Mouse (Mus musculus) olfactory bulb, adult 2 months (tissue): ENCODE results near the gene Rragc. TPM values are rescaled to one million over a fixed set of nuclear protein-coding genes. Genes with fewer than 3 reads are reported as not detected.
"Not testable (repeated sequence)": the region's sequence is repeated elsewhere in the genome, so short reads cannot be mapped to it uniquely, and the experiment has no call there.

ENCODE experiments used
- H3K27ac ChIP-seq: fragments of 200-500 bp; 2 replicates; pipeline ENCODE4 v1.5.1; 2012; ENCODE audit warnings: low read depth, low read length; ENCODE audit not compliant: insufficient read depth
- H3K4me1 ChIP-seq: fragments of 200-500 bp; 2 replicates; pipeline ENCODE4 v1.6.1; 2012; ENCODE audit warnings: low read length; ENCODE audit not compliant: control insufficient read depth, insufficient read depth
- H3K4me3 ChIP-seq: fragments of 200-500 bp; 2 replicates; pipeline ENCODE4 v1.5.1; 2012; ENCODE audit warnings: mild to moderate bottlenecking, low read depth, low read length, moderate library complexity; ENCODE audit not compliant: insufficient read depth
- CTCF ChIP-seq: fragments of 200-500 bp; IDR thresholded peaks from 2 replicates; pipeline ENCODE4 v1.5.1; 2012; ENCODE audit warnings: low read depth, mild to moderate bottlenecking, low read length, moderate library complexity; ENCODE audit not compliant: insufficient read depth
- POLR2A ChIP-seq: fragments of 200-500 bp; IDR thresholded peaks from 2 replicates; pipeline ENCODE4 v1.6.1; 2012; ENCODE audit warnings: mild to moderate bottlenecking, low read depth, low read length, moderate library complexity; ENCODE audit not compliant: insufficient read depth
- WGBS: fragments of 180-500 bp; shearing (Covaris S2); methylation state at CpG from one replicate; pipeline ENCODE4 v1.1.7; 2018; 5-methylcytosine and 5-hydroxymethylcytosine counted together
- polyA plus RNA-seq: library from polyadenylated mRNA; stranded (reverse); fragments of >200 nt; gene quantifications from 2 replicates; pipeline ENCODE4 v1.2.4, GENCODE M21; 2012; ENCODE audit warnings: low replicate concordance; ENCODE audit not compliant: missing spikeins, insufficient read depth, insufficient read length

Gene Rragc
- polyA plus RNA-seq, 1 experiment: 118 TPM

DNA sequence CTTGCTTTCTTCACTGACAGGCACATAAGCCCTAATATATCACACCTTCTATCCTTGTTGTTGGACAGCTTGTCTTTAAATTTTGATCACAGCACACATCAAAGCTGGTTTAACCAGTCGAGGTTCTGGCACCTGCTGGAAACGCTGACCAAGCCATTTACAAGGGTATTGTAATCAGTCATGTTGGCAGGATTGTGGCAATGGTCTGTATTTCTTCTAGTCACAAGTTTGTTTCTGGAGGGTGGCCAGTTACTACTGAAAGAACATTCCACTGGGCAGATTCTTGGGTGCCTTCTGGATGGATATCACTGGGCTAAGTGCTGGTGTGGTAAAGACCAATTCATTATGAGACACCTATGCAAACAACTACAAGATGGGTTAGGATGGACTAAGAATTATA, 4.8 kb upstream of the Rragc start:
- Histone ChIP-seq H3K27ac (no peak overlapping the region), H3K4me3 (no peak overlapping the region), H3K4me1 (no peaks in the 10 kb centered on the region)
- 53% methylated on average over 2 of the region's 2 CpGs for WGBS
- TF ChIP-seq POLR2A (no peak), CTCF (no peak)

DNA sequence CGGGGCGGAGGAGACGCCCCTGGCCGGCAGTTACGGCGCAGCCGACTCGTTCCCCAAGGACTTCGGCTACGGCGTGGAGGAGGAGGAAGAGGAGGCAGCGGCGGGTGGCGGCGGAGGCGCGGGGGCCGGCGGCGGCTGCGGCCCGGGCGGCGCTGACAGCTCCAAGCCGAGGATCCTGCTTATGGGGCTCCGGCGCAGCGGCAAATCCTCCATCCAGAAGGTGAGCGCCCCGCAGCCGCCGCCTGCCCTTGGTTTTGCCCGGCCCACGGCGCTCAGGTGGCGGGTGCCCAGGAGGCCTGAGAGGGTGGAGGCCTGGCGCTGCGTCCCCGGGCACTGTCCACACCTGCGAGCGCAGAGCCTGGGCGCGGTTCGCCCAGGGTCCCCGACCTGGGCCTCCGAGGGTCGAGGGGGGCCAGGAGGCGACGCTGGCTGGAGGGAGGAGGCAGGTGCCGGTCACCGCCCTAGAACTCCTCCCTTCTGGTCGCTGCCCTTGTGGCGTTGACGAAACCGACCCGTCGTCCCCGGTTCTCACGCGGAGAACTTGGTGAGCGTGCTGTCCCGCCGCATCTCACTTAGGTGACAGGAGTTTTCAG, 398 bp downstream of the Rragc start, which contains the start of gene 4930535I16Rik:
4930535I16Rik (minus strand) TSS at position 475 of the 593 bp plus-strand sequence.
- WGBS: under 1% methylated on average over 63 of the region's 63 CpGs
- H3K4me3 ChIP-seq: peak within 1 kb of the TSS; percentile 91
- no peak for TF ChIP-seq POLR2A
- no peak for TF ChIP-seq CTCF
- H3K27ac ChIP-seq: peak within 1 kb of the TSS; percentile 79; the same call in 1 of the 2 replicates
- H3K4me1 ChIP-seq: peaks cover 2% of the 10 kb centered on the region; the same call in 1 of the 2 replicates

DNA sequence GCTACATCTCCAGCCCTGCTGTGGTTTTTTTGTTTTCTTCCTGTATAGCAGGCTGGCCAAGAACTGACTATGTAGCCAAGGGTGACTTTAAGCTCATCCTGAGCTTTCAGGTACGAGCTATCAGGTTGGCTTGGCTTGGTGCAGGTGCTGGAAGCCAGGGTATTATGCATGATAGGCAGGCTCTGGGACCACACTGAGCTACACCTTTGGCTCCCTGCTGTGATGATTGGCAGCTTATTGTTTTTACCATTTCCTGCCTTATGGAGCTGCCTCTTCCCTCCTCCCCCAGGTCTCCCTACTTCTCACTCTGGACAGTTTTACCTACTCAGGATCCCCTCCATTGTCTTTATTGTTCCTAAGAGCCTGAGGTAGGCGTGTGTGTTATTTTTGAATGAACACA, 1.6 kb downstream of the Rragc start:
- no peak for TF ChIP-seq POLR2A
- TF ChIP-seq CTCF: no peak
- Histone ChIP-seq H3K27ac (no peak overlapping the region), H3K4me3 (no peak overlapping the region), H3K4me1 (peaks cover 2% of the 10 kb centered on the region; the same call in 1 of the 2 replicates)
- WGBS: 64% methylated on average over 2 of the region's 2 CpGs

DNA sequence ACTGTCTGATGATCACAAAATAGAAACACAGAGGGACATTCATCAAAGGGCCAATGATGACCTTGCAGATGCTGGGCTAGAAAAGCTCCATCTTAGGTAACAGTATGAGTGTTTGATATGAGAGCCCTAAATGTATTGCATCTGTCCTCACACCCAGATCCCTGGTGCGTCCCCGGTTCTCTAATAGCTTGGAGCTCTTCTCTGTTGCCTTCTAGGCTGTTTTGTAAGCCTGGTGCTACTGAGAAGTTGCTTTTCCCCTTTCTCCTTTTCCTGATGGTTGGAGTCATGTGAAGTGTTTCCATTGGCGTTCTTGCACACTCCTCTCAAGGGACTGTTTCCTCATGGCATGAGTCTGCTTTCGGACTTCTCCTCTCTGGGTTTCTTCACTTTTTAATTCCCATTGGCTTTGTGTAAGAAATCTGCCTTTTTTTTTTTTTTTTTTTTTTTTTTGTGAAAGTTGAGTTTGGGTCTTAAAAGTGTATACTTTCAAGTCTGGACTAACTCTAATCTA, 3.9 kb downstream of the Rragc start:
- no peak overlapping the region for H3K27ac ChIP-seq
- TF ChIP-seq CTCF (no peak), POLR2A (no peak)
- H3K4me3 ChIP-seq: no peak overlapping the region
- H3K4me1 ChIP-seq: peaks cover 2% of the 10 kb centered on the region; the same call in 1 of the 2 replicates
- WGBS: 97% methylated on average over 4 of the region's 4 CpGs

DNA sequence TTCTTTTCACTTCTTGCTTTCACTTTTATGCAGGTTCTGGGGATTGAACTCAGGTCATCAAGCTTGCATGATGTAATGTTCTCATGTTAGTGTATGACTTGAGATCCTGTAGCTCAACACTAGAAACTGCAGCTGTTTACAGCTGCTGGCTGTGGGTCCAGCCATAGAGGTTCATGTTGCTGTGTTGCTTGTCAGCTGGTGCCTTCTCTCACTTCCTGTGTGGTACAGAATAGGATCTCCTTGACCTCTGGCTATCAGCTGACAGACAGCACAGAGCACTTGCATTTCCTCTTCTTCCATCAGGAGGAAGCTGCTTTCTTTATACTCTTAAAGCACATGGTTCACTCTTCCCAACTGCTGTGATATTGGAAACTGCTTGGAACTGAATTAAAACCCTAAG, 10.7 kb downstream of the Rragc start:
- no peak for TF ChIP-seq POLR2A
- no peak overlapping the region for H3K4me3 ChIP-seq

DNA sequence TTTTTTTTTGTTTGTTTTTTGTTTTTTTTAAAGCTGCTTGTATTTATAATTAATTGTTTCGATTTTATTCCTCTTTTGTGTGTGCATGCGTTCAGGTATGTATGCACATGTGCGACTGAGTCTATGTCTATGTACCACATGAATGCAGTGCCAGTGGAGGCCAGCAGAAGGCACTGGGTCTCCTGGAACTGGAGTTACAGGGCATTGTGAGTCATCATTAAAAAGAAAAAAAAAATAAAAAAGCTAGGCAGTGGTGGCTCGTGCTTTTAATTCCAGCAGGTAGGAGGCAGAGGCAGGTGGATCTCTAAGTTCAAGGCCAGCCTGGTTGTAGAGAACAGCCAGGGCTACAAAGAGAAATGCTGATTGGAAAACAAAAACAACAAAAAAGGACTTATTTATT, 12.7 kb downstream of the Rragc start:
- H3K27ac ChIP-seq: no peak overlapping the region
- WGBS: 81% methylated on average over 4 of the region's 4 CpGs
- no peaks in the 10 kb centered on the region for H3K4me1 ChIP-seq
- H3K4me3 ChIP-seq: no peak overlapping the region
- no peak for TF ChIP-seq CTCF
- TF ChIP-seq POLR2A: no peak

More for the DNA sequence above, 10.7 kb downstream of the Rragc start:
- H3K4me1 ChIP-seq: no peaks in the 10 kb centered on the region
- no peak overlapping the region for H3K27ac ChIP-seq

DNA sequence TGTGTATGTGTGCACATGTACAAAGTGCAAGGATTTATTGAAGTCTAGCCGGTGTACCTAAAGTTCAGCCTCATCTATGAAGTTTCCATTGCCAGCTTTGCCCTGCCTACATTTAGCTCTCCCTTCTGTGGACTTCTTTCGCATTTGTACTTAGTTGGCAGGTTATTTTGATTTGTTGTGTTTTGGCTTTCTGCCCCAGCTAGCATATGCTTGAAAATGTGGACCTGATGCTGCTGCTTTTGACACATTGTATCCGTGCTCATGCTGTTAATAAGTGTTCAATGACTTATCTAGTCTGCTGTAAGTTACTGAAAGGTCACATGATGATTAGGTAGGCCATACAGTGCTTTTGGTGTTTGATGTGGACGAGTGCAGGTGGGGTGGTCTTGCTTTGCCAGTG, 17.1 kb downstream of the Rragc start:
- no peak for TF ChIP-seq POLR2A
- TF ChIP-seq CTCF: no peak
- 81% methylated on average over 4 of the region's 4 CpGs for WGBS
- Histone ChIP-seq H3K27ac (no peak overlapping the region), H3K4me1 (no peaks in the 10 kb centered on the region), H3K4me3 (no peak overlapping the region)

DNA sequence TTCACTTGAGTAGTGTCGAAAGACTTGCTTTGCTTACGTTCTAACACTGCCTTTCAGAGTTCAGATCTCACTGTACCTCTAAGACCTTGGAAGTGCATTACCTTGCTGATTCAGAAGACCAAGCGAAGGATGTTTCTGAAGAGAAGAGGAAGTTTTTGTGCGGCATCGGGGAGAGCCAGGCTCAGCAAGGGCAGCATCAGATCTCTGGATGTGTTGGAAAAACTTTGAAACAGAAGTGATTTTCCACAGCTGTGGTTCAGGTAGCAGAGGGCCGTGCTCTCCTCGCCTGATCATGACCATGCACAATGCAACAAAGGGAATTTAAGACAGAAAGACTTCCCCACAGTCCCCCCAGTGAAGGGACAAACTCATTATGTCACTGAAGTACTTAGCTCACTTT, 18.8 kb downstream of the Rragc start:
- 90% methylated on average over 7 of the region's 7 CpGs for WGBS
- no peak for TF ChIP-seq CTCF
- no peak for TF ChIP-seq POLR2A

DNA sequence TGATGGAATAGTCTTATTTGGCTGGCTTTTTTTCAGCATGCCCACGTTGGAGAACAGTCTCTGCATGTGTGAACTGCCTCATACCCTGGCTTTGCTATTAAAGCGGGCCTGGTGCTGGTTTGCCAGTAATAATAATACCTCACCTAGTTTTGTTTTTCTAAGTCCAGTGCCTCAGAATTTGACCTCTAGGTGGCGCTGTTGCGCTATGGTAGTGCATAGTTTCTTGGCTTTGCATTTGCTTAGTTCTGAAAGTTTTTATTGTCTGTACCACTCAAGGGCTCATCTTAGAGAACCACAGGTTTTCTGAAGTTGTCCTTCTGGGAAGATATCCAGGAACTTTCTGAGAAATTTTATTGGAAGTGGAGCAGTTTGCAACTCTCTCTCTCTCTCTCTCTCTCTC, 22.6 kb downstream of the Rragc start:
- no peak overlapping the region for H3K27ac ChIP-seq
- no peaks in the 10 kb centered on the region for H3K4me1 ChIP-seq
- TF ChIP-seq CTCF: no peak
- no peak for TF ChIP-seq POLR2A
- H3K4me3 ChIP-seq: no peak overlapping the region
- WGBS: 4% methylated on average over 4 of the region's 4 CpGs

More for the DNA sequence above, 18.8 kb downstream of the Rragc start:
- Histone ChIP-seq H3K4me1 (no peaks in the 10 kb centered on the region), H3K27ac (no peak overlapping the region), H3K4me3 (no peak overlapping the region)

DNA sequence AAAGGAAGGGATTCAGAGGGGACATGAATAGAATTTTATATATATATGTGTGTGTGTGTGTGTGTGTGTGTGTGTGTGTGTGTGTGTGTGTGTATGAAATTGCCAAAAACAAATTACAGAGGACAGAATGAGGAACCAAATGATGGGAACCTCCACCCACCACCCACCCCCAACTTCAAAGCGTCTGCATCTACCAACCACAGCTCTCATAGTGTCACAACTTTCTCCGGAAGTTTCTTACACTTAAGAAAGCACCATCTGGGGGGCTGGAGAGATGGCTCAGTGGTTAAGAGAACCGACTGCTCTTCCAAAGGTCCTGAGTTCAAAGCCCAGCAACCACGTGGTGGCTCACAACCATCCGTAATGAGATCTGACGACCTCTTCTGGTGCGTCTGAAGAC, 23.6 kb downstream of the Rragc start:
- not testable (repeated sequence) for H3K4me1 ChIP-seq, H3K27ac ChIP-seq, H3K4me3 ChIP-seq
- WGBS: 75% methylated on average over 7 of the region's 7 CpGs
